Mouse (Mus musculus): ENCODE results near the gene Lonrf2. TPM values are rescaled to one million over a fixed set of nuclear protein-coding genes. Genes with fewer than 3 reads are reported as not detected.
A peak's percentile ranks its signal among the peaks of the same experiment; 100 is the strongest.

Lonrf2 gene
- polyA plus RNA-seq, 1 experiment from 2014 or later: 29.4 TPM

GRCm38 (mm10) chr1:38817671-38818070, 18.8 kb downstream of the Lonrf2 start:
- Histone ChIP-seq H3K9me3 (ENCODE audit: control insufficient read depth, low read length) (no peaks in the 10 kb centered on the region), H3K4me3 (ENCODE audit: low read depth, low read length) (no peak overlapping the region), H3K36me3 (ENCODE audit: control insufficient read depth, insufficient read depth, low read length) (peaks cover 11% of the 10 kb centered on the region), H3K4me2 (ENCODE audit: low read depth, low read length) (no peak overlapping the region), H3K27me3 (ENCODE audit: control insufficient read depth, insufficient read depth, low read length) (no peaks in the 10 kb centered on the region), H3K4me1 (ENCODE audit: control insufficient read depth, insufficient read depth, low read length) (no peaks in the 10 kb centered on the region; the same call in 1 of the 2 replicates), H3K27ac (ENCODE audit: low read depth, low read length) (peak overlapping the region; percentile 66; the same call in 1 of the 2 replicates), H3K9ac (replicated peaks; ENCODE audit: low read depth, low read length) (no peak overlapping the region)
- ATAC-seq (ENCODE audit: low read depth): peak; percentile 51; the same call in 1 of the 2 replicates
- 53% methylated on average over 3 of the region's 3 CpGs for WGBS

GRCm38 (mm10) chr1:38817268-38817667, 19.2 kb downstream of the Lonrf2 start:
- no peak overlapping the region for H3K4me3 ChIP-seq (ENCODE audit: low read depth, low read length)
- H3K4me2 ChIP-seq (ENCODE audit: low read depth, low read length): no peak overlapping the region
- H3K9me3 ChIP-seq (ENCODE audit: control insufficient read depth, low read length): no peaks in the 10 kb centered on the region
- H3K4me1 ChIP-seq (ENCODE audit: control insufficient read depth, insufficient read depth, low read length): no peaks in the 10 kb centered on the region; the same call in 1 of the 2 replicates
- no peak for ATAC-seq (ENCODE audit: low read depth)
- H3K9ac ChIP-seq (replicated peaks; ENCODE audit: low read depth, low read length): no peak overlapping the region
- H3K27ac ChIP-seq (ENCODE audit: low read depth, low read length): peak overlapping the region; percentile 66; the same call in 1 of the 2 replicates
- peaks cover 13% of the 10 kb centered on the region for H3K36me3 ChIP-seq (ENCODE audit: control insufficient read depth, insufficient read depth, low read length)
- WGBS: 80% methylated on average over 9 of the region's 9 CpGs
- H3K27me3 ChIP-seq (ENCODE audit: control insufficient read depth, insufficient read depth, low read length): no peaks in the 10 kb centered on the region

- peak; percentile 44; the same call in 1 of the 2 replicates for ATAC-seq (ENCODE audit: low read depth)
- Histone ChIP-seq H3K36me3 (ENCODE audit: control insufficient read depth, insufficient read depth, low read length) (peaks cover 17% of the 10 kb centered on the region), H3K4me3 (ENCODE audit: low read depth, low read length) (no peak overlapping the region), H3K27me3 (ENCODE audit: control insufficient read depth, insufficient read depth, low read length) (no peaks in the 10 kb centered on the region), H3K9ac (replicated peaks; ENCODE audit: low read depth, low read length) (no peak overlapping the region), H3K4me2 (ENCODE audit: low read depth, low read length) (no peak overlapping the region), H3K9me3 (ENCODE audit: control insufficient read depth, low read length) (no peaks in the 10 kb centered on the region), H3K27ac (ENCODE audit: low read depth, low read length) (peak overlapping the region; percentile 66; the same call in 1 of the 2 replicates), H3K4me1 (ENCODE audit: control insufficient read depth, insufficient read depth, low read length) (no peaks in the 10 kb centered on the region; the same call in 1 of the 2 replicates)
- WGBS: 35% methylated on average over 4 of the region's 4 CpGs
These were observed 20.2 kb downstream of the Lonrf2 start for GRCm38 (mm10) chr1:38816306-38816705.

GRCm38 (mm10) chr1:38807121-38807520, 29.4 kb downstream of the Lonrf2 start:
- Histone ChIP-seq H3K4me2 (ENCODE audit: low read depth, low read length) (no peak overlapping the region), H3K4me3 (ENCODE audit: low read depth, low read length) (no peak overlapping the region), H3K27ac (ENCODE audit: low read depth, low read length) (no peak overlapping the region), H3K36me3 (ENCODE audit: control insufficient read depth, insufficient read depth, low read length) (peaks cover 9% of the 10 kb centered on the region; the same call in 1 of the 2 replicates), H3K9ac (replicated peaks; ENCODE audit: low read depth, low read length) (no peak overlapping the region), H3K9me3 (ENCODE audit: control insufficient read depth, low read length) (no peaks in the 10 kb centered on the region), H3K4me1 (ENCODE audit: control insufficient read depth, insufficient read depth, low read length) (no peaks in the 10 kb centered on the region), H3K27me3 (ENCODE audit: control insufficient read depth, insufficient read depth, low read length) (no peaks in the 10 kb centered on the region)
- no peak for ATAC-seq (ENCODE audit: low read depth)
- 98% methylated on average over 4 of the region's 4 CpGs for WGBS

GRCm38 (mm10) chr1:38800402-38800801, 36.1 kb downstream of the Lonrf2 start:
- no peaks in the 10 kb centered on the region for H3K27me3 ChIP-seq (ENCODE audit: control insufficient read depth, insufficient read depth, low read length)
- no peak for ATAC-seq (ENCODE audit: low read depth)
- no peak overlapping the region for H3K9ac ChIP-seq (replicated peaks; ENCODE audit: low read depth, low read length)
- H3K4me2 ChIP-seq (ENCODE audit: low read depth, low read length): no peak overlapping the region
- no peak overlapping the region for H3K27ac ChIP-seq (ENCODE audit: low read depth, low read length)
- H3K36me3 ChIP-seq (ENCODE audit: control insufficient read depth, insufficient read depth, low read length): peaks cover 34% of the 10 kb centered on the region
- H3K9me3 ChIP-seq (ENCODE audit: control insufficient read depth, low read length): no peaks in the 10 kb centered on the region
- H3K4me1 ChIP-seq (ENCODE audit: control insufficient read depth, insufficient read depth, low read length): peaks cover 3% of the 10 kb centered on the region; the same call in 1 of the 2 replicates
- 75% methylated on average over 7 of the region's 7 CpGs for WGBS
- H3K4me3 ChIP-seq (ENCODE audit: low read depth, low read length): no peak overlapping the region

- Histone ChIP-seq H3K27me3 (ENCODE audit: control insufficient read depth, insufficient read depth, low read length) (no peaks in the 10 kb centered on the region), H3K4me2 (ENCODE audit: low read depth, low read length) (no peak overlapping the region), H3K4me1 (ENCODE audit: control insufficient read depth, insufficient read depth, low read length) (peaks cover 3% of the 10 kb centered on the region; the same call in 1 of the 2 replicates), H3K4me3 (ENCODE audit: low read depth, low read length) (no peak overlapping the region), H3K9ac (replicated peaks; ENCODE audit: low read depth, low read length) (no peak overlapping the region), H3K36me3 (ENCODE audit: control insufficient read depth, insufficient read depth, low read length) (peaks cover 34% of the 10 kb centered on the region), H3K9me3 (ENCODE audit: control insufficient read depth, low read length) (no peaks in the 10 kb centered on the region), H3K27ac (ENCODE audit: low read depth, low read length) (no peak overlapping the region)
- 49% methylated on average over 3 of the region's 3 CpGs for WGBS
- peak; percentile 38; the same call in 1 of the 2 replicates for ATAC-seq (ENCODE audit: low read depth)
These were observed 37.2 kb downstream of the Lonrf2 start for GRCm38 (mm10) chr1:38799304-38799703.

- Histone ChIP-seq H3K4me3 (ENCODE audit: low read depth, low read length) (no peak overlapping the region), H3K4me1 (ENCODE audit: control insufficient read depth, insufficient read depth, low read length) (peaks cover 3% of the 10 kb centered on the region; the same call in 1 of the 2 replicates), H3K9me3 (ENCODE audit: control insufficient read depth, low read length) (no peaks in the 10 kb centered on the region), H3K27ac (ENCODE audit: low read depth, low read length) (no peak overlapping the region), H3K36me3 (ENCODE audit: control insufficient read depth, insufficient read depth, low read length) (peaks cover 31% of the 10 kb centered on the region), H3K27me3 (ENCODE audit: control insufficient read depth, insufficient read depth, low read length) (no peaks in the 10 kb centered on the region), H3K9ac (replicated peaks; ENCODE audit: low read depth, low read length) (no peak overlapping the region), H3K4me2 (ENCODE audit: low read depth, low read length) (no peak overlapping the region)
- ATAC-seq (ENCODE audit: low read depth): no peak
- WGBS: 34% methylated on average over 6 of the region's 6 CpGs
These were observed 39.6 kb downstream of the Lonrf2 start for GRCm38 (mm10) chr1:38796936-38797335.

- Histone ChIP-seq H3K4me2 (ENCODE audit: low read depth, low read length) (no peak overlapping the region), H3K9me3 (ENCODE audit: control insufficient read depth, low read length) (no peaks in the 10 kb centered on the region), H3K27me3 (ENCODE audit: control insufficient read depth, insufficient read depth, low read length) (no peaks in the 10 kb centered on the region), H3K4me3 (ENCODE audit: low read depth, low read length) (no peak overlapping the region), H3K36me3 (ENCODE audit: control insufficient read depth, insufficient read depth, low read length) (peaks cover 27% of the 10 kb centered on the region), H3K9ac (replicated peaks; ENCODE audit: low read depth, low read length) (no peak overlapping the region), H3K27ac (ENCODE audit: low read depth, low read length) (no peak overlapping the region), H3K4me1 (ENCODE audit: control insufficient read depth, insufficient read depth, low read length) (peaks cover 3% of the 10 kb centered on the region; the same call in 1 of the 2 replicates)
- no peak for ATAC-seq (ENCODE audit: low read depth)
- 52% methylated on average over 5 of the region's 5 CpGs for WGBS
These were observed 41.0 kb downstream of the Lonrf2 start for GRCm38 (mm10) chr1:38795496-38795895.

GRCm38 (mm10) chr1:38791016-38791810, 45.3 kb downstream of the Lonrf2 start:
- no peaks in the 10 kb centered on the region for H3K4me1 ChIP-seq (ENCODE audit: control insufficient read depth, insufficient read depth, low read length)
- H3K9me3 ChIP-seq (ENCODE audit: control insufficient read depth, low read length): no peaks in the 10 kb centered on the region
- H3K27ac ChIP-seq (ENCODE audit: low read depth, low read length): no peak overlapping the region
- H3K27me3 ChIP-seq (ENCODE audit: control insufficient read depth, insufficient read depth, low read length): no peaks in the 10 kb centered on the region
- WGBS: 75% methylated on average over 9 of the region's 9 CpGs
- H3K4me2 ChIP-seq (ENCODE audit: low read depth, low read length): no peak overlapping the region
- no peak overlapping the region for H3K4me3 ChIP-seq (ENCODE audit: low read depth, low read length)
- no peak for ATAC-seq (ENCODE audit: low read depth)
- H3K9ac ChIP-seq (replicated peaks; ENCODE audit: low read depth, low read length): no peak overlapping the region
- peaks cover under 1% of the 10 kb centered on the region; the same call in 1 of the 2 replicates for H3K36me3 ChIP-seq (ENCODE audit: control insufficient read depth, insufficient read depth, low read length)

Data from neural tube, embryonic 14.5 days (tissue).